Mouse (Mus musculus): ENCODE results near the gene Pcsk2.

DNA sequence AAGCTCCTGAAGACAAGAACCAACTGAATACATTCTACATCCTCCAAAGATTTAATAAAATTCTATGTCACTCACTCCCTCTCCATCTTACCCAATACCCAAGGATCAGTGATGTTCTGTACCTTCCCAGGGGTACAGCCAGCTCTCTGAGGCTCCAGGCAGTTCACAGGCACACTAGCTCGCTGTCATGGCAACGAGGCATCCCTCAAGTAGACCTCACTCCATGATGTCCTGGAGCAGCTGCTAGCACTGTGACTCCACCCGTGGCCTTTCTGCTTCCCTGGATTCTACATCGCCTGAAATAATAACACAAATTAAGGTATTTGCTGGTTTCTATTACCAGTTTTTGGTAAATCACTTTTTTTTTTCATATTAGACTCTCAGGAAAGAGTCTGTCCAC, 111.0 kb downstream of the Pcsk2 start:
- TF ChIP-seq ZC3H11A (IDR thresholded peaks at IDR 0.05; ENCODE audit: borderline replicate concordance, low read depth, low read length): no peak
- TF ChIP-seq ZNF384 (IDR thresholded peaks at IDR 0.05; ENCODE audit: low read depth, low read length): no peak
- TF ChIP-seq HCFC1 (IDR thresholded peaks at IDR 0.05; ENCODE audit: borderline replicate concordance, insufficient read depth, low read length): no peak
- TF ChIP-seq CHD2 (IDR thresholded peaks at IDR 0.05; ENCODE audit: low read depth, low read length): no peak

Measured in ES-E14 (cell line).